Mouse (Mus musculus): ENCODE results near the gene Tesc. TPM values are rescaled to one million over a fixed set of nuclear protein-coding genes. Genes with fewer than 3 reads are reported as not detected.

Gene Tesc
- polyA plus RNA-seq, 1 experiment from 2014 or later, result 12.3 TPM

- no peak overlapping the region for H3K4me2 ChIP-seq (replicated peaks; ENCODE audit: low read depth, low read length)
- no peak for ATAC-seq (ENCODE audit: low FRiP score, low TSS enrichment)
- H3K4me1 ChIP-seq (ENCODE audit: control insufficient read depth, insufficient read depth, low read length), result no peaks in the 10 kb centered on the region
- H3K27me3 ChIP-seq (ENCODE audit: control insufficient read depth, insufficient read depth, low read length), result no peaks in the 10 kb centered on the region
- H3K9me3 ChIP-seq (ENCODE audit: control insufficient read depth, low read length), result no peaks in the 10 kb centered on the region
- no peak overlapping the region for H3K9ac ChIP-seq (ENCODE audit: low read depth, low read length)
- no peak overlapping the region for H3K27ac ChIP-seq (ENCODE audit: low read depth, low read length)
- no peak overlapping the region for H3K4me3 ChIP-seq (ENCODE audit: low read length)
- 67% methylated on average over 8 of the region's 8 CpGs for WGBS
- H3K36me3 ChIP-seq (ENCODE audit: control insufficient read depth, insufficient read depth, low read length), result peaks cover 16% of the 10 kb centered on the region; the same call in 1 of the 2 replicates
These were observed 72.4 kb downstream of the Tesc start for GRCm38 (mm10) chr5:118099870-118100478.

GRCm38 (mm10) chr5:118105536-118105935 lies 78.0 kb downstream of the Tesc start:
- Histone ChIP-seq H3K4me1 (ENCODE audit: control insufficient read depth, insufficient read depth, low read length) (0 out of 2 replicates have a peak, but pooled peaks cover 6% of the 10 kb centered on the region), H3K9me3 (ENCODE audit: control insufficient read depth, low read length) (no peaks in the 10 kb centered on the region), H3K27ac (ENCODE audit: low read depth, low read length) (no peak overlapping the region), H3K4me3 (ENCODE audit: low read length) (no peak overlapping the region), H3K4me2 (replicated peaks; ENCODE audit: low read depth, low read length) (no peak overlapping the region), H3K9ac (ENCODE audit: low read depth, low read length) (no peak overlapping the region), H3K36me3 (ENCODE audit: control insufficient read depth, insufficient read depth, low read length) (peaks cover 28% of the 10 kb centered on the region; the same call in 1 of the 2 replicates), H3K27me3 (ENCODE audit: control insufficient read depth, insufficient read depth, low read length) (no peaks in the 10 kb centered on the region)
- no peak for ATAC-seq (ENCODE audit: low FRiP score, low TSS enrichment)
- WGBS, result 83% methylated on average over 8 of the region's 8 CpGs

DNA sequence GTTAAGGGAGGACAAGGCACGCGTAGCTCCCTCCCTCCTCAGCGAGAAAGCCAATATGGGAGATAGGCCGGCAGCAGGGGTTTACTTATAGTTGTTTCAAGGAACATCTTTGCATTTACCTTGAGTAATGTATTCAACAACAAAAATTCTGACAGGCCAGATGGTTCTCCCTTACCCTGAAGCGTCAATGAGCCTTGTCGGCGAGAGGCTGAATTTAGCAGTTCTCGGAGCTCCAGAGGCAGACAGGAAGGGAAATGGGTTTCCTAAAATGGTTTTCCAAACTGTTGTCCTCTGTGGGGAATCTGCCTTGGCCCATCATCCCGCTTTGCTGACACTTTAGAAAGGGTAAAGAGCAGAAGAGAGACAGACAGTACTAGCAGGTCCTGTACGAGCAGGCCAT lies 79.1 kb downstream of the Tesc start:
- no peaks in the 10 kb centered on the region for H3K9me3 ChIP-seq (ENCODE audit: control insufficient read depth, low read length)
- H3K36me3 ChIP-seq (ENCODE audit: control insufficient read depth, insufficient read depth, low read length), result peaks cover 37% of the 10 kb centered on the region
- ATAC-seq (ENCODE audit: low FRiP score, low TSS enrichment), result no peak
- H3K27me3 ChIP-seq (ENCODE audit: control insufficient read depth, insufficient read depth, low read length), result no peaks in the 10 kb centered on the region
- H3K9ac ChIP-seq (ENCODE audit: low read depth, low read length), result no peak overlapping the region
- 95% methylated on average over 10 of the region's 10 CpGs for WGBS
- no peak overlapping the region for H3K4me2 ChIP-seq (replicated peaks; ENCODE audit: low read depth, low read length)
- no peak overlapping the region for H3K4me3 ChIP-seq (ENCODE audit: low read length)
- H3K4me1 ChIP-seq (ENCODE audit: control insufficient read depth, insufficient read depth, low read length), result 0 out of 2 replicates have a peak, but pooled peaks cover 6% of the 10 kb centered on the region
- no peak overlapping the region for H3K27ac ChIP-seq (ENCODE audit: low read depth, low read length)

DNA sequence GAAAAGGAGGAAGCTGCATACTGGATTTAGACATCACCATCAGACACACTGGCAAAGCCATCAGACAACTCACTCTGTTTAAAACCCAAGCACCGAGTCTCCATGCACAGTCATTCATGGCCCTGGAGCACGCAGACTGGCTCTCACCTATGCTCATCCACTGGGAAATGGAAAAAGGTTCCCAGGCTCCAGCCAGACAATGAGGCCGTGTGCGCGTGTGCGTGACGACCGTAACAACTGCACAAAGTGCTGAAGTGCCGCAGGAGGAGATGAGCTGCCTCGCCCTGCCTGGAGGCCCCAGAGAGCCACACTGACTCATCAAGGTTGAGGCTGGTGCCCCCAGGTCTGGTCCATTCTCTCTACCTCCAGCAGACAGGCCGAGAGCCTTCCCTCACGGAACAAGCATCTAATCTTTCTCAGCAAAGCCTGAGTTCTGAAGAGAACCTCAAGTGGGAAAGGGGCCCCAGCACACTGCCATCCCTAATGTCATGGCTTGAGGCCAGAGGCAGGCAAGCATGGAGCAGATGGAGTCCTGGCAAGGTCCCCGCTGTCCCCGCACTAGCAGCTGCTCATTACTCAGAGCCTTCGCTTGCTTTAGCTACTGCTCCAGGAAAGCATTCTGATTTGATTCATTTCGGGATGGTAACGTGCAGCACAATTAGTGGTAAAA lies 80.7 kb downstream of the Tesc start:
- Histone ChIP-seq H3K27me3 (ENCODE audit: control insufficient read depth, insufficient read depth, low read length) (no peaks in the 10 kb centered on the region), H3K4me2 (replicated peaks; ENCODE audit: low read depth, low read length) (no peak overlapping the region), H3K27ac (ENCODE audit: low read depth, low read length) (no peak overlapping the region), H3K4me1 (ENCODE audit: control insufficient read depth, insufficient read depth, low read length) (0 out of 2 replicates have a peak, but pooled peaks cover 6% of the 10 kb centered on the region), H3K9ac (ENCODE audit: low read depth, low read length) (no peak overlapping the region), H3K9me3 (ENCODE audit: control insufficient read depth, low read length) (no peaks in the 10 kb centered on the region), H3K36me3 (ENCODE audit: control insufficient read depth, insufficient read depth, low read length) (peaks cover 41% of the 10 kb centered on the region), H3K4me3 (ENCODE audit: low read length) (no peak overlapping the region)
- WGBS, result 75% methylated on average over 17 of the region's 17 CpGs
- no peak for ATAC-seq (ENCODE audit: low FRiP score, low TSS enrichment)

GRCm38 (mm10) chr5:118108794-118109440 lies 81.4 kb downstream of the Tesc start:
- peaks cover 41% of the 10 kb centered on the region for H3K36me3 ChIP-seq (ENCODE audit: control insufficient read depth, insufficient read depth, low read length)
- no peaks in the 10 kb centered on the region for H3K27me3 ChIP-seq (ENCODE audit: control insufficient read depth, insufficient read depth, low read length)
- no peak for ATAC-seq (ENCODE audit: low FRiP score, low TSS enrichment)
- H3K4me2 ChIP-seq (replicated peaks; ENCODE audit: low read depth, low read length), result no peak overlapping the region
- H3K9ac ChIP-seq (ENCODE audit: low read depth, low read length), result no peak overlapping the region
- no peaks in the 10 kb centered on the region for H3K9me3 ChIP-seq (ENCODE audit: control insufficient read depth, low read length)
- H3K27ac ChIP-seq (ENCODE audit: low read depth, low read length), result no peak overlapping the region
- 0 out of 2 replicates have a peak, but pooled peaks cover 6% of the 10 kb centered on the region for H3K4me1 ChIP-seq (ENCODE audit: control insufficient read depth, insufficient read depth, low read length)
- WGBS, result 90% methylated on average over 7 of the region's 7 CpGs
- H3K4me3 ChIP-seq (ENCODE audit: low read length), result no peak overlapping the region

Other genes starting within 250 kb of the Tesc start
- 0.76 and 0.96 TPM in 2 replicates for gene Nos1, start 246.7 kb upstream of the Tesc start, polyA plus RNA-seq (2014; fragmentation: Nextera tagmentation; extraction: Ambion mirVana)
- gene Fbxo21, start 51.0 kb upstream of the Tesc start, polyA plus RNA-seq (2014; fragmentation: Nextera tagmentation; extraction: Ambion mirVana), result 38.4 and 82.9 TPM in 2 replicates
- gene Fbxw8, start 127.7 kb downstream of the Tesc start, polyA plus RNA-seq (2014; fragmentation: Nextera tagmentation; extraction: Ambion mirVana), result 22.8 and 28.6 TPM in 2 replicates
- 0.03 and 0.04 TPM in 2 replicates for gene Hrk, start 136.9 kb downstream of the Tesc start, polyA plus RNA-seq (2014; fragmentation: Nextera tagmentation; extraction: Ambion mirVana)
- 3.2 and 4.2 TPM in 2 replicates for gene Rnft2, start 217.4 kb downstream of the Tesc start, polyA plus RNA-seq (2014; fragmentation: Nextera tagmentation; extraction: Ambion mirVana)
- gene 2410131K14Rik, start 217.5 kb downstream of the Tesc start, polyA plus RNA-seq (2014; fragmentation: Nextera tagmentation; extraction: Ambion mirVana), result 8.4 and 10.9 TPM in 2 replicates